Mouse (Mus musculus): Measurements from ENCODE around the gene Gm9821. TPM values are rescaled to one million over a fixed set of nuclear protein-coding genes. Genes with fewer than 3 reads are reported as not detected.
A peak's percentile ranks its signal among the peaks of the same experiment; 100 is the strongest.

The Gm9821 gene
- polyA plus RNA-seq, 1 experiment from 2014 or later = 0.80 TPM

- Histone ChIP-seq H3K4me1 (replicated peaks) (peaks cover 19% of the 10 kb centered on the region), H3K4me3 (replicated peaks) (no peak overlapping the region), H3K9me3 (replicated peaks) (no peaks in the 10 kb centered on the region), H3K9ac (no peak overlapping the region), H3K27ac (no peak overlapping the region), H3K27me3 (peaks cover 77% of the 10 kb centered on the region), H3K4me2 (no peak overlapping the region), H3K36me3 (no peaks in the 10 kb centered on the region)
- 13% methylated on average over 2 of the region's 2 CpGs for WGBS (ENCODE audit: insufficient replicate concordance)
- DNase-seq (no peak), ATAC-seq (ENCODE audit: low read depth) (no peak)
Measured at GRCm38 (mm10) chr2:91978547-91978946, 33.0 kb downstream of the Gm9821 start.

- peaks cover 60% of the 10 kb centered on the region for H3K27me3 ChIP-seq
- no peak overlapping the region for H3K4me3 ChIP-seq (replicated peaks)
- peaks cover 35% of the 10 kb centered on the region for H3K4me1 ChIP-seq (replicated peaks)
- WGBS (ENCODE audit: insufficient replicate concordance) = 33% methylated on average over 4 of the region's 4 CpGs
- H3K36me3 ChIP-seq = no peaks in the 10 kb centered on the region
- DNase-seq (no peak), ATAC-seq (ENCODE audit: low read depth) (no peak)
- no peak overlapping the region for H3K4me2 ChIP-seq
- H3K9ac ChIP-seq = no peak overlapping the region
- no peak overlapping the region for H3K27ac ChIP-seq
- H3K9me3 ChIP-seq (replicated peaks) = no peaks in the 10 kb centered on the region
Measured at GRCm38 (mm10) chr2:91980245-91980644, 34.7 kb downstream of the Gm9821 start.

- 51% methylated on average over 5 of the region's 5 CpGs for WGBS (ENCODE audit: insufficient replicate concordance)
- H3K27me3 ChIP-seq = peaks cover 54% of the 10 kb centered on the region
- no peaks in the 10 kb centered on the region for H3K36me3 ChIP-seq
- DNase-seq (no peak), ATAC-seq (ENCODE audit: low read depth) (no peak)
- H3K9me3 ChIP-seq (replicated peaks) = no peaks in the 10 kb centered on the region
- H3K4me3 ChIP-seq (replicated peaks) = no peak overlapping the region
- H3K9ac ChIP-seq = no peak overlapping the region
- H3K27ac ChIP-seq = no peak overlapping the region
- peaks cover 34% of the 10 kb centered on the region for H3K4me1 ChIP-seq (replicated peaks)
- H3K4me2 ChIP-seq = no peak overlapping the region
Measured at GRCm38 (mm10) chr2:91980830-91981229, 35.3 kb downstream of the Gm9821 start.

- Histone ChIP-seq H3K9ac (peak overlapping the region; percentile 55), H3K4me3 (replicated peaks) (peak overlapping the region; percentile 22; the same call in 1 of the 2 replicates), H3K27me3 (peaks cover 22% of the 10 kb centered on the region), H3K36me3 (no peaks in the 10 kb centered on the region), H3K9me3 (replicated peaks) (no peaks in the 10 kb centered on the region), H3K4me2 (peak overlapping the region; percentile 55), H3K27ac (peak overlapping the region; percentile 70), H3K4me1 (replicated peaks) (peaks cover 25% of the 10 kb centered on the region)
- DNase-seq (peak; percentile 62), ATAC-seq (ENCODE audit: low read depth) (peak; percentile 90)
- WGBS (ENCODE audit: insufficient replicate concordance) = 1% methylated on average over 12 of the region's 13 CpGs
Measured at GRCm38 (mm10) chr2:91984439-91984838, 38.9 kb downstream of the Gm9821 start.

GRCm38 (mm10) chr2:91984906-91985525, 39.5 kb downstream of the Gm9821 start:
- Histone ChIP-seq H3K4me2 (peak overlapping the region; percentile 55), H3K9ac (no peak overlapping the region), H3K27ac (peak overlapping the region; percentile 67), H3K4me3 (replicated peaks) (no peak overlapping the region), H3K27me3 (peaks cover 17% of the 10 kb centered on the region), H3K9me3 (replicated peaks) (no peaks in the 10 kb centered on the region; the same call in 1 of the 2 replicates), H3K4me1 (replicated peaks) (peaks cover 25% of the 10 kb centered on the region), H3K36me3 (no peaks in the 10 kb centered on the region)
- 32% methylated on average over 9 of the region's 9 CpGs for WGBS (ENCODE audit: insufficient replicate concordance)
- ATAC-seq (ENCODE audit: low read depth) (no peak), DNase-seq (no peak)

- Histone ChIP-seq H3K27me3 (peaks cover 13% of the 10 kb centered on the region), H3K4me1 (replicated peaks) (peaks cover 25% of the 10 kb centered on the region), H3K4me2 (no peak overlapping the region), H3K4me3 (replicated peaks) (no peak overlapping the region), H3K9ac (no peak overlapping the region), H3K9me3 (replicated peaks) (no peaks in the 10 kb centered on the region; the same call in 1 of the 2 replicates), H3K36me3 (no peaks in the 10 kb centered on the region), H3K27ac (no peak overlapping the region; the same call in 1 of the 2 replicates)
- WGBS (ENCODE audit: insufficient replicate concordance) = 5% methylated on average over 5 of the region's 5 CpGs
- no peak for DNase-seq
- ATAC-seq (ENCODE audit: low read depth) = peak; percentile 45
Measured at GRCm38 (mm10) chr2:91986071-91986470, 40.6 kb downstream of the Gm9821 start.

GRCm38 (mm10) chr2:91987542-91987941, 42.0 kb downstream of the Gm9821 start:
- 1% methylated on average over 3 of the region's 3 CpGs for WGBS (ENCODE audit: insufficient replicate concordance)
- ATAC-seq (ENCODE audit: low read depth) = no peak
- no peaks in the 10 kb centered on the region; the same call in 1 of the 2 replicates for H3K9me3 ChIP-seq (replicated peaks)

GRCm38 (mm10) chr2:91989750-91990149, 44.2 kb downstream of the Gm9821 start:
- H3K36me3 ChIP-seq = no peaks in the 10 kb centered on the region
- ATAC-seq (ENCODE audit: low read depth) (no peak), DNase-seq (no peak)
- no peak overlapping the region for H3K4me3 ChIP-seq (replicated peaks)
- no peak overlapping the region for H3K4me2 ChIP-seq
- peaks cover 14% of the 10 kb centered on the region for H3K4me1 ChIP-seq (replicated peaks)
- H3K9me3 ChIP-seq (replicated peaks) = no peaks in the 10 kb centered on the region; the same call in 1 of the 2 replicates
- peaks cover 9% of the 10 kb centered on the region for H3K27me3 ChIP-seq
- H3K9ac ChIP-seq = no peak overlapping the region
- no peak overlapping the region for H3K27ac ChIP-seq

More at GRCm38 (mm10) chr2:91987542-91987941, 42.0 kb downstream of the Gm9821 start:
- Histone ChIP-seq H3K4me2 (no peak overlapping the region), H3K4me3 (replicated peaks) (no peak overlapping the region), H3K4me1 (replicated peaks) (peaks cover 25% of the 10 kb centered on the region), H3K27me3 (peaks cover 17% of the 10 kb centered on the region), H3K9ac (no peak overlapping the region), H3K27ac (no peak overlapping the region), H3K36me3 (no peaks in the 10 kb centered on the region)
- peak; percentile 62 for DNase-seq

GRCm38 (mm10) chr2:91993409-91993808, 47.9 kb downstream of the Gm9821 start:
- no peak for DNase-seq
- H3K4me1 ChIP-seq (replicated peaks) = no peaks in the 10 kb centered on the region
- no peak overlapping the region for H3K9ac ChIP-seq
- ATAC-seq (ENCODE audit: low read depth) = no peak
- peaks cover 21% of the 10 kb centered on the region for H3K27me3 ChIP-seq
- H3K4me2 ChIP-seq = no peak overlapping the region
- H3K27ac ChIP-seq = no peak overlapping the region
- H3K9me3 ChIP-seq (replicated peaks) = no peaks in the 10 kb centered on the region; the same call in 1 of the 2 replicates
- 60% methylated on average over 3 of the region's 3 CpGs for WGBS (ENCODE audit: insufficient replicate concordance)
- H3K36me3 ChIP-seq = no peaks in the 10 kb centered on the region
- H3K4me3 ChIP-seq (replicated peaks) = no peak overlapping the region

- DNase-seq = no peak
- no peak overlapping the region for H3K4me2 ChIP-seq
- H3K27me3 ChIP-seq = peaks cover 24% of the 10 kb centered on the region
- H3K36me3 ChIP-seq = no peaks in the 10 kb centered on the region
- H3K4me1 ChIP-seq (replicated peaks) = no peaks in the 10 kb centered on the region
- H3K9me3 ChIP-seq (replicated peaks) = no peaks in the 10 kb centered on the region
- 72% methylated on average over 5 of the region's 5 CpGs for WGBS (ENCODE audit: insufficient replicate concordance)
- no peak overlapping the region for H3K4me3 ChIP-seq (replicated peaks)
- no peak overlapping the region for H3K9ac ChIP-seq
- no peak overlapping the region for H3K27ac ChIP-seq
- no peak for ATAC-seq (ENCODE audit: low read depth)
Measured at GRCm38 (mm10) chr2:91996006-91996405, 50.5 kb downstream of the Gm9821 start.
